Mouse (Mus musculus) limb, embryonic 13.5 days (tissue): Measurements from ENCODE around the gene Ang. TPM values are rescaled to one million over a fixed set of nuclear protein-coding genes. Genes with fewer than 3 reads are reported as not detected.
A peak's percentile ranks its signal among the peaks of the same experiment; 100 is the strongest.

Source experiments
- ATAC-seq: fragments of 200-750 bp; cut with Nextera tagmentation; 2 replicates; pipeline ENCODE4 v1.8.0; 2017; ENCODE audit warnings: low read depth, moderate number of reproducible peaks, moderate TSS enrichment; ENCODE audit not compliant: low FRiP score
- H3K27ac ChIP-seq: fragments of 300-500 bp; sonication (generic); 2 replicates; pipeline ENCODE4 v1.5.1; 2015; ENCODE audit warnings: inconsistent platforms, mild to moderate bottlenecking, moderate library complexity
- H3K27me3 ChIP-seq: fragments of 300-500 bp; sonication (generic); 2 replicates; pipeline ENCODE4 v1.6.1; 2015; ENCODE audit warnings: mild to moderate bottlenecking, inconsistent platforms
- H3K36me3 ChIP-seq: fragments of 300-500 bp; sonication (generic); 2 replicates; pipeline ENCODE4 v1.6.1; 2015; ENCODE audit warnings: inconsistent platforms, mild to moderate bottlenecking, moderate library complexity
- H3K4me1 ChIP-seq: fragments of 300-500 bp; sonication (generic); 2 replicates; pipeline ENCODE4 v1.6.1; 2015; ENCODE audit warnings: inconsistent platforms
- H3K4me2 ChIP-seq: fragments of 300-500 bp; sonication (generic); replicated peaks from 2 replicates; pipeline ENCODE4 v1.6.1; 2015; ENCODE audit warnings: inconsistent platforms, mild to moderate bottlenecking, moderate library complexity
- H3K4me3 ChIP-seq: fragments of 300-500 bp; sonication (generic); 2 replicates; pipeline ENCODE4 v1.5.1; 2015; ENCODE audit warnings: moderate library complexity, mild to moderate bottlenecking, inconsistent platforms
- H3K9ac ChIP-seq: fragments of 300-500 bp; sonication (generic); 2 replicates; pipeline ENCODE4 v1.6.1; 2015; ENCODE audit warnings: mild to moderate bottlenecking, inconsistent platforms
- H3K9me3 ChIP-seq: fragments of 300-500 bp; sonication (generic); 2 replicates; pipeline ENCODE4 v1.6.1; 2016; ENCODE audit warnings: inconsistent platforms
- WGBS: fragments of 180-500 bp; shearing (Covaris S2); methylation state at CpG from one replicate; pipeline ENCODE4 v1.1.7; 2015; 5-methylcytosine and 5-hydroxymethylcytosine counted together
- polyA plus RNA-seq: library from polyadenylated mRNA; unstranded; fragments of >200 nt; fragmentation: Nextera tagmentation; extraction: Ambion mirVana; gene quantifications from 2 replicates; pipeline ENCODE4 v1.2.1, GENCODE M21; 2015

Gene Ang
- 6.7 and 7.6 TPM in 2 replicates for polyA plus RNA-seq

DNA sequence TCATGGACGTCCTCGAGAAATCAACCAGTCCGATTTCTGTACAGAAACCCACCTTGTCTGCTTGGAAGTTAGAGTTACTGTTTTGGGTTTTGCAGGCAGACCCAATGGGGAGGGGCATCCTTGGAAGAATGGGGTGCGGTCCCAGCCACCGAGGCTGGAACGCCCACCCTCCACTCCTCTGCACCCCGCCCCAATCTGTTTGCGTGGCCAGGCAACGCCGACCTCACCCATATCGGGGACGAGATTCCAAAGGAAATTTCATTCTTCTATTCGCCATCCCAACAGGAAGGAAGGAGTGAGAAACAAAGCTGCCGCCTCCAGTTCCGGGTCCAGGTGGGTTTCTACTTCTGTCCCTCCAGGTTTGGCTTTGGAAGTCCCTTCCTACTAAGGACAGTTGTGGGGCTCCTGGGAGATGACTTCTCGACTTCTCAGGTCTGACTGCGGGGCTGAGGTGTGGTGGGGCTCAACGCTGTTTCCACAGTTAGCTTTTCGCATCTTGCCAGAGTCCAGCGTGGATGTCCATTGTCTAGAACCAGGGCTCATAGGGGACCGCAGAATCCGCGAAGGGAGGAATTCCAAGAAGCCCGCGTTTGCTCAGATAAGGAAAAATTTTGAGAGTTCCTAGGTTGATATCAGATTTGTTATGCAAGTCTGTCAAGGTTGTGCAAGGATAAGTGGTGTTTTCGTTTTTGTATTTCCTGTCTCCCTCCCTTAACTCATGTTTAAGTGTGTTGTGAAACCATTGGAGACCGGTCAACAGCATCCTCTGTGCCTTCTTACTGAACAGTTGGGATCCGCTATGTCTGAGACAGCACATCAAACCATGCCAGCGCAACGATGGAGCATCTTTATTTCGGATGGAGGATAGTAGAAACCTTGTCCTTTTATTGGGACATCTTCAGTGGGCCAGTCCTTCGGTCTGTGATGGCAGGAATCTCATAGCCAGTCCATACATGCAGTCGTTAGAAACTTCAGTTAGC lies at the start of gene Ang, which contains the start of gene Rnase4:
TSS of gene Ang (plus strand) at position 230 of the 980 bp plus-strand sequence.
TSS of gene Rnase4 (plus strand) at position 157 of the 980 bp plus-strand sequence.
- peak within 1 kb of the TSS; percentile 92 for H3K27ac ChIP-seq
- no peaks in the 10 kb centered on the region for H3K9me3 ChIP-seq
- WGBS = 7% methylated on average over 33 of the region's 33 CpGs
- peaks cover 13% of the 10 kb centered on the region; the same call in 1 of the 2 replicates for H3K4me1 ChIP-seq
- H3K9ac ChIP-seq = peak within 1 kb of the TSS; percentile 71
- H3K36me3 ChIP-seq = no peaks in the 10 kb centered on the region
- peak within 1 kb of the TSS; percentile 70 for H3K4me3 ChIP-seq
- peak within 1 kb of the TSS; percentile 74 for H3K4me2 ChIP-seq
- ATAC-seq = peak; percentile 37; the same call in 1 of the 2 replicates
- H3K27me3 ChIP-seq = no peaks in the 10 kb centered on the region

DNA sequence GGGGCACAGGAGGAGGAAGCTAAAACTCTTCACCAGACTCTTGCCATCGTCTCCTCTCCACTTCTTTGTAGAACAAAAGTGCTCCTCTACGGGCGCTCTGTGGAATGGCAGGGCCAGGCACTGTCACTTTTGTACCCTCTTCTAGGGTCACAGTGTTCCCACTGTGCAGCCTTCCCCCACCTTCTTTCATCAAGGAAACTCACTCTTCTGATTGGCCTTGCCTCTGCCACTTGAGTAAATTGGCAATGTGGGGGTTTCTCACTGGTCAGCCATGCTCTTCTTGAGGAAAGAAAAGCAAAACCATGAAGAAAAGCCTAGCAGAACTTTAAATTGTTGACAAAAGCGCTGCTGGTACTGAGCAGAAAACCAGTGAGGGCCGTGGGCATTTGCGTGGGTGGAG lies 49.2 kb upstream of the Ang start, which contains the start of gene Rnase9:
TSS of gene Rnase9 (minus strand) at position 101 of the 400 bp plus-strand sequence.
- 83% methylated on average over 6 of the region's 6 CpGs for WGBS
- H3K9ac ChIP-seq = no peak within 1 kb of the TSS
- no peaks in the 10 kb centered on the region for H3K4me1 ChIP-seq
- H3K4me2 ChIP-seq = no peak within 1 kb of the TSS
- no peaks in the 10 kb centered on the region for H3K9me3 ChIP-seq
- H3K4me3 ChIP-seq = no peak within 1 kb of the TSS
- no peaks in the 10 kb centered on the region for H3K27me3 ChIP-seq
- ATAC-seq = no peak
- no peak within 1 kb of the TSS for H3K27ac ChIP-seq
- H3K36me3 ChIP-seq = no peaks in the 10 kb centered on the region

DNA sequence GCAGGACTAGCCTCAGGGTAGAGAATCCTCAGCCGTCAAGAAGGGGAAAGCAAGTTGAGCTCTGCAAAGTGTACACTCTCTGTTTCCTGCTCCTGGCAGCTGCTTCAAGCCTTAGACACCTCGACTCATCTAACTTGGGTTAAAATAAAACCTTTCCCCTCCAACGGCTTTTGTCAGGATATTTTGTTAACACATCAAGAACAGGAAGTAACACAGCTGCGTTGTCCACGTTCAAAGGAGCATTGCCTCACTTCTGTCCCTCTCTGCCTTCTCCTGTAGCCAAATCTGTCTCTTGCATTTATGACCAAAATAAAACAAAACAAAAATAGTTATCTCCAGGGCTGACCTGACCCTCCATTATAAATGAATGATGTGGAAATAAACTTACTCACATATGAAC lies 43.1 kb upstream of the Ang start:
- no peaks in the 10 kb centered on the region for H3K36me3 ChIP-seq
- ATAC-seq = no peak
- WGBS = 53% methylated on average over 5 of the region's 5 CpGs

DNA sequence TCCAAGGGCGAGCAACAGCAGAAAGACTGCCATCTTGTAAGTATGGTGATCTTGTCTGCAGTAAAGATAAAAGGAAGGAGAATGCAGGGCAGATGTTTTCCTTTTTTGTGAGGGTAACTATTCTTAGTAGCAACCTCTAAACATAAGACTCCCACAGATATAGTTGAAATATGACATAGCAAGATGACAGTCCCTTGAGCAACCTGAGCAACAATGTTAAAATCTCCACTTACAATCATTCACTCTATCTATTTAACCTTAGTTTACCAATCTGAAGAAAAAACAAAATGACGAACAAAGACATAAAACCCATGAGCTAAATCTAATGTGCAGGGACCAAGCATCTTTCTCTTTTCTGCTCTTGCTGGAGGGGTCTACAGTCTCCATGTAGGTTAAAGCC lies 40.9 kb upstream of the Ang start, which contains the start of gene Rnase11:
TSS of gene Rnase11 (minus strand) at position 101 of the 400 bp plus-strand sequence.
- Histone ChIP-seq H3K27ac (no peak within 1 kb of the TSS), H3K4me3 (no peak within 1 kb of the TSS), H3K4me2 (no peak within 1 kb of the TSS), H3K36me3 (no peaks in the 10 kb centered on the region), H3K9ac (no peak within 1 kb of the TSS), H3K9me3 (no peaks in the 10 kb centered on the region), H3K4me1 (peaks cover 11% of the 10 kb centered on the region), H3K27me3 (no peaks in the 10 kb centered on the region)
- no peak for ATAC-seq
- WGBS = 79% methylated on average over 2 of the region's 2 CpGs

More for the DNA sequence above, 43.1 kb upstream of the Ang start:
- H3K27me3 ChIP-seq = no peaks in the 10 kb centered on the region
- H3K4me2 ChIP-seq = no peak overlapping the region
- no peak overlapping the region for H3K9ac ChIP-seq
- no peaks in the 10 kb centered on the region for H3K9me3 ChIP-seq
- H3K4me1 ChIP-seq = no peaks in the 10 kb centered on the region
- H3K27ac ChIP-seq = no peak overlapping the region
- no peak overlapping the region for H3K4me3 ChIP-seq

DNA sequence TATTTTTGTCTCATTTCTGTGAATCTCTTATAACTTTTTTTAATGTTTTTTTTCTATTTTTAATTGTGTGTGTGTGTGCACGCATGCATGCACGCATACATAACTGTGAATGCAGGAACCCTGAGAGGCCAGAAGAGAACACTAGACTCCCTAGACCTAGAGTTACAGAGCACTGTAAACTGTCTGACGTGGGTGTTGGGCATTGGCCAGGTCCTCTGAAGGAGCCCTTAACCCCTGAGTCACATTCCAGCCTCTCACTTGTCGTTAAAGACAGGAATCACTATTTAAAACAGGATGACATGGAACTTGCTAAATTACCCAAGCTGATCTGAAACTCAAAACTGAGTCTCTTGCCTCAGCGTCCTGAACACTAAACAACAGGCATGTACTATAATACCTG lies 39.0 kb upstream of the Ang start:
- H3K9ac ChIP-seq = no peak overlapping the region
- H3K4me1 ChIP-seq = peaks cover 11% of the 10 kb centered on the region
- no peak overlapping the region for H3K4me3 ChIP-seq
- WGBS = 51% methylated on average over 5 of the region's 5 CpGs
- no peaks in the 10 kb centered on the region for H3K27me3 ChIP-seq
- no peak overlapping the region for H3K27ac ChIP-seq
- no peak for ATAC-seq
- H3K4me2 ChIP-seq = no peak overlapping the region
- no peaks in the 10 kb centered on the region for H3K9me3 ChIP-seq
- no peaks in the 10 kb centered on the region for H3K36me3 ChIP-seq

GRCm38 (mm10) chr14:51053176-51053575 lies 37.8 kb upstream of the Ang start:
- Histone ChIP-seq H3K4me2 (no peak overlapping the region), H3K27ac (no peak overlapping the region), H3K9me3 (no peaks in the 10 kb centered on the region), H3K36me3 (no peaks in the 10 kb centered on the region), H3K9ac (no peak overlapping the region), H3K4me3 (no peak overlapping the region), H3K27me3 (no peaks in the 10 kb centered on the region), H3K4me1 (peaks cover 16% of the 10 kb centered on the region)
- ATAC-seq = no peak; the same call in 1 of the 2 replicates
- 39% methylated on average over 5 of the region's 5 CpGs for WGBS

GRCm38 (mm10) chr14:51054243-51055237 lies 36.4 kb upstream of the Ang start:
- 81% methylated on average over 13 of the region's 13 CpGs for WGBS
- no peak overlapping the region for H3K4me3 ChIP-seq
- no peak overlapping the region for H3K27ac ChIP-seq
- no peaks in the 10 kb centered on the region for H3K9me3 ChIP-seq
- no peaks in the 10 kb centered on the region for H3K36me3 ChIP-seq
- ATAC-seq = no peak
- no peaks in the 10 kb centered on the region for H3K27me3 ChIP-seq
- no peak overlapping the region for H3K9ac ChIP-seq
- peaks cover 16% of the 10 kb centered on the region for H3K4me1 ChIP-seq
- H3K4me2 ChIP-seq = no peak overlapping the region; the same call in 1 of the 2 replicates

DNA sequence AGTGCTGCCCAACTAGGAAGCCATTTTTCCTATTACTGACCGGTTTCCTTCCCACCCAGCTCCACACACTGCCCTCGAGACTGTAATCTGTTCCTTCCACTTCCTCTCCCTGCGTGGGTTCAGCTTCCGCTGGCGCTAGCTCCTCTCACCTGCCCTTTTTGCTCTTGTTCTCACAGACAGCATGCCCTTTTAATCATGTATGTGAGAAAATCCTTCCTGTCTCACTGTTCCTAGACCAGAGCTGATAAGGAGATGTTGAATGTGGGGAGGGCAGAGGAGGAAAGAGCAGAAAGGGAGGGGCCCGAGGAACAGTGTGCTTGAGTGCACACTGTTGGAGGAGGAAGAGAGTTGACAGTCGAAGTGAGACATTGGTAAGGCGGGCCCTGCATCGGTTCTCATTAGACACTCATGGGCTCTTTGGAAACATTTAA lies 33.5 kb upstream of the Ang start, which contains the start of gene Rnase12:
TSS of gene Rnase12 (minus strand) at position 261 of the 431 bp plus-strand sequence.
- no peak within 1 kb of the TSS; the same call in 1 of the 2 replicates for H3K4me2 ChIP-seq
- 64% methylated on average over 9 of the region's 9 CpGs for WGBS
- H3K4me3 ChIP-seq = no peak within 1 kb of the TSS
- H3K36me3 ChIP-seq = no peaks in the 10 kb centered on the region
- ATAC-seq = no peak
- no peak within 1 kb of the TSS for H3K9ac ChIP-seq
- no peaks in the 10 kb centered on the region for H3K27me3 ChIP-seq
- no peaks in the 10 kb centered on the region for H3K9me3 ChIP-seq
- H3K4me1 ChIP-seq = peaks cover 16% of the 10 kb centered on the region
- no peak within 1 kb of the TSS for H3K27ac ChIP-seq

DNA sequence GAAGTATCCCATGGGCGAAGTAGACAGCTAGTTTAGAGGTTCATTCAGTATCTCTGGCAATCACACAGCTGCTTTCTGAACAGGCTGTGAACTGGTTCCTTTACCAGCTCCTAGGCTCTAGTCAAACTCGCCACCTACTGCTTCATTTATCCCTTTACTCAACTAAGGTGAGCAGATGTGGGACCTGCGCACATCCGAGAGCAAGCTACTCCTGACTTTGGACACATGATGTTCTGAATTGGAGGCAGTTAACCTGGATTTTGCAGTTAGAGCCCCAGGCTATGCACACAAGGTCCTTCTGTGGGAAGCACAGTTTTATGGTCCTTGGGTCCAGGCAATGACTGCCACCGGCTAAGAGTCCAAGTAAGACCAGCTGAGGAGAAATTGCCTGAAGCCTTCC lies 30.2 kb upstream of the Ang start:
- no peak for ATAC-seq
- Histone ChIP-seq H3K9me3 (no peaks in the 10 kb centered on the region), H3K9ac (no peak overlapping the region), H3K36me3 (no peaks in the 10 kb centered on the region), H3K4me3 (no peak overlapping the region), H3K4me2 (no peak overlapping the region), H3K27me3 (no peaks in the 10 kb centered on the region), H3K4me1 (0 out of 2 replicates have a peak, but pooled peaks cover 5% of the 10 kb centered on the region), H3K27ac (no peak overlapping the region)
- 76% methylated on average over 5 of the region's 5 CpGs for WGBS

DNA sequence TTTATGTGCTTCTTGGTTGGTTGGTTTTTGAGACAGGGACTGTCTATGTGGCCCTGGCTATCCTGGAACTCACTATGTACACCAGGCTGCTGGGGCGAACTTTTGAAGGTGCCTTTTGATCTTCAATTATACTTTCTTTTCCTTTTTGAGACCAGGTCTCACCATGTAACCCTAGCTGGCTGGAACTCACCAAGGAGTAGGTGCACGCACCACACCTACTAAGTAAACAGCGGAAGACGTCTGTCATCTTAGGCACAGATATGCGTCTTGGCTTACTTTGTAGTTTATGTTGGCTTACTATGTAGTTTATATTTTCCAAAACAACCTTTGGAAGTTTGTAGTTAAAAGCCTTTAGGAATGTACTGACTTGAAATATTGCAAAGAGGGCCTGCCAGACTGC lies 22.0 kb upstream of the Ang start:
- Histone ChIP-seq H3K36me3 (no peaks in the 10 kb centered on the region), H3K9me3 (no peaks in the 10 kb centered on the region), H3K9ac (no peak overlapping the region), H3K4me2 (no peak overlapping the region), H3K4me1 (peaks cover 7% of the 10 kb centered on the region), H3K27me3 (no peaks in the 10 kb centered on the region), H3K4me3 (no peak overlapping the region), H3K27ac (no peak overlapping the region)
- no peak for ATAC-seq
- WGBS = 87% methylated on average over 5 of the region's 5 CpGs

- Histone ChIP-seq H3K9me3 (no peaks in the 10 kb centered on the region), H3K4me2 (no peak overlapping the region), H3K4me3 (no peak overlapping the region), H3K36me3 (no peaks in the 10 kb centered on the region), H3K27ac (no peak overlapping the region), H3K4me1 (peaks cover 7% of the 10 kb centered on the region), H3K27me3 (no peaks in the 10 kb centered on the region), H3K9ac (no peak overlapping the region)
- ATAC-seq = no peak
- WGBS = 91% methylated on average over 2 of the region's 2 CpGs
Observed at GRCm38 (mm10) chr14:51069617-51070016, 21.3 kb upstream of the Ang start.
